Mouse (Mus musculus): ENCODE measurements around the gene Mrps35. TPM values are rescaled to one million over a fixed set of nuclear protein-coding genes. Genes with fewer than 3 reads are reported as not detected.

Mrps35 gene
- polyA plus RNA-seq, 2 experiments: 33.4 to 104 TPM

DNA sequence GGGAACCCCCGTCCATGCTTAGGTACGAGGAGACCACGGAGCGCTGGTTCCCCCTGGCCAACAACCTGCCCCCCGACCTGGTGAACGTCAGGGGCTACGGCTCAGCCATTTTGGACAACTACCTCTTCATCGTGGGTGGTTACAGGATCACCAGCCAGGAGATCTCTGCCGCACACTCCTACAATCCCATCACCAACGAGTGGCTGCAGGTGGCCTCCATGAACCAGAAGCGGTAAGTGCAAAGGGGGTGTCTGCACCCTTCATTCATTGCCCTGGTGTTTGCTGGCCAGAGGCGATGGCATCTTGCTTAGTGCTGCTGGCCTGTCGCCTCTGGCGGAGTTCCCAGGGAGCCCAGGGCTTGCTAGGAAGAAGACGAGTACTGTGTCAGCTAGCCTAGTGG is 49.6 kb downstream of the Mrps35 start:
- WGBS: 2% methylated on average over 15 of the region's 15 CpGs
- Histone ChIP-seq H3K27ac (replicated peaks; ENCODE audit: low read depth, low read length) (no peak overlapping the region; the same call in 1 of the 2 replicates), H3K4me2 (replicated peaks; ENCODE audit: low read depth, low read length, severe bottlenecking) (peak overlapping the region; percentile 98), H3K9ac (ENCODE audit: low read depth, low read length, severe bottlenecking) (peak overlapping the region; percentile 90), H3K9me3 (ENCODE audit: control insufficient read depth, low read length) (no peaks in the 10 kb centered on the region), H3K36me3 (ENCODE audit: control insufficient read depth, insufficient read depth, low read length) (peaks cover 11% of the 10 kb centered on the region), H3K4me3 (replicated peaks; ENCODE audit: low read length) (peak overlapping the region; percentile 85), H3K27me3 (ENCODE audit: control insufficient read depth, insufficient read depth, low read length) (no peaks in the 10 kb centered on the region), H3K4me1 (ENCODE audit: control insufficient read depth, insufficient read depth, low read length) (peaks cover 15% of the 10 kb centered on the region)
- ATAC-seq (ENCODE audit: low FRiP score, low read depth): no peak
- DNase-seq (ENCODE audit: low spot score): no peak
- TF ChIP-seq POLR2A (IDR thresholded peaks at IDR 0.05; ENCODE audit: borderline replicate concordance, extremely low read depth, insufficient read depth, insufficient read length): no peak

DNA sequence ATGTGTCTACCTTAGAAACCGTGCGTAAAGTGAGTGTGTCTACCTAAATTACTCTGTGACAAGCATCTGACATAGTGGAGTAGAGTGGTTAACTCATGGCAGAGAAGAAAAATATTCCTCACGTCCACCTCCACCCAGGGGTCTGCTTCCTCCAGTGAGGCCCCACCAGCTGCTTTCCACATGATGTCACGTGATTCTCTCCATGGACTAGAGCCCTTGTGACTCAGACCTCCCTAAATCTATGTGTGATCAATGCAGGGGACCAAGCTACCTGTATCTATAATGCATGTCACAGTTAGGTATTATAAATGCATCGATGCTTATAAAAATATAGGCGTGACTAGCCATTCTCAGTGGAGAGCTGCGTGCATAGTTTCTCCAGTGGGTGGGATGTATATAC is 52.2 kb downstream of the Mrps35 start:
- Histone ChIP-seq H3K4me1 (ENCODE audit: control insufficient read depth, insufficient read depth, low read length) (peaks cover 14% of the 10 kb centered on the region), H3K27ac (replicated peaks; ENCODE audit: low read depth, low read length) (no peak overlapping the region), H3K4me3 (replicated peaks; ENCODE audit: low read length) (no peak overlapping the region), H3K9ac (ENCODE audit: low read depth, low read length, severe bottlenecking) (no peak overlapping the region), H3K9me3 (ENCODE audit: control insufficient read depth, low read length) (no peaks in the 10 kb centered on the region), H3K27me3 (ENCODE audit: control insufficient read depth, insufficient read depth, low read length) (no peaks in the 10 kb centered on the region), H3K36me3 (ENCODE audit: control insufficient read depth, insufficient read depth, low read length) (peaks cover 14% of the 10 kb centered on the region), H3K4me2 (replicated peaks; ENCODE audit: low read depth, low read length, severe bottlenecking) (no peak overlapping the region)
- TF ChIP-seq POLR2A (IDR thresholded peaks at IDR 0.05; ENCODE audit: borderline replicate concordance, extremely low read depth, insufficient read depth, insufficient read length): no peak
- WGBS: 75% methylated on average over 7 of the region's 7 CpGs
- ATAC-seq (ENCODE audit: low FRiP score, low read depth) (no peak), DNase-seq (ENCODE audit: low spot score) (no peak)

DNA sequence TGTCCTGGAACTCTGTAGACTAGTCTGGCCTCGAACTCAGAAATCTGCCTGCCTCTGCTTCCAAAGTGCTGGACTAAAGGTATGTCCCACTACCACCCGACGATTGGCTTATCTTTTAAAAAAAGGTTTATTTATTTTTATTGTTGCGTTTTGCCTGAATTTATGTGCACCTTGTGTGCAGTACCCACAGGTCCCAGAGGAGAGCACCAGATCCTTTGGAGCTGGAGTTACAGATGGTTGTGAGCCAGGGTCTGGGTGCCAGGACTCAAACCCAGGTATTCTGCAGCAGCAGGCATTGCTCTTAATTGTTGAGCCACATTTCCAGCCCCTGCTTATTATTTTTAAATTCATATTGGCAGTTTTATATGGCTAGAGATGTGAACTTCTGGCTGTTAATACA is 53.5 kb downstream of the Mrps35 start:
- no peak overlapping the region for H3K27ac ChIP-seq (replicated peaks; ENCODE audit: low read depth, low read length)
- H3K27me3 ChIP-seq (ENCODE audit: control insufficient read depth, insufficient read depth, low read length): no peaks in the 10 kb centered on the region
- peaks cover 18% of the 10 kb centered on the region for H3K36me3 ChIP-seq (ENCODE audit: control insufficient read depth, insufficient read depth, low read length)
- DNase-seq (ENCODE audit: low spot score) (no peak), ATAC-seq (ENCODE audit: low FRiP score, low read depth) (no peak)
- no peak overlapping the region for H3K4me2 ChIP-seq (replicated peaks; ENCODE audit: low read depth, low read length, severe bottlenecking)
- peaks cover 12% of the 10 kb centered on the region for H3K4me1 ChIP-seq (ENCODE audit: control insufficient read depth, insufficient read depth, low read length)
- no peak for TF ChIP-seq POLR2A (IDR thresholded peaks at IDR 0.05; ENCODE audit: borderline replicate concordance, extremely low read depth, insufficient read depth, insufficient read length)
- H3K9ac ChIP-seq (ENCODE audit: low read depth, low read length, severe bottlenecking): no peak overlapping the region
- no peak overlapping the region for H3K4me3 ChIP-seq (replicated peaks; ENCODE audit: low read length)
- WGBS: 92% methylated on average over 4 of the region's 4 CpGs
- no peaks in the 10 kb centered on the region for H3K9me3 ChIP-seq (ENCODE audit: control insufficient read depth, low read length)

DNA sequence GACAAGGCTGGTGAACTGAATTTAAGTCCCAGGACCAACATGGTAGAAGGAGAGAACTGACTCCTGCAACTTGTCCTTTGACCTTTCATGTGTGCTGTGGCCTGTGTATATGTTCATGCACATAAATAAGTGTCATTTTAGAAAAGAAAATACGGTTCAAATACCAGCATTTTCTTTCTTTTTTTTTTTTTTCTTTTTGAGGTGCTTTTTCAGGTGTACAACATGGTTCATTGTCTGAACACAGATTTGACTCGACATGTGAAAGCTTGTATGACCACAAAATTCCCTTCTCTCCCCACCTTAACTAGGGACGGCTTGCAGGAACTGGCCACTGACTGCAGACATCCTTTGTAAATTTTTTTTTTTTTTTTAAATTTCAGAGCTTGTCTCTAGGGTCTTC is 54.4 kb downstream of the Mrps35 start:
- WGBS: 63% methylated on average over 3 of the region's 3 CpGs
- Histone ChIP-seq H3K4me2 (replicated peaks; ENCODE audit: low read depth, low read length, severe bottlenecking) (no peak overlapping the region), H3K36me3 (ENCODE audit: control insufficient read depth, insufficient read depth, low read length) (peaks cover 23% of the 10 kb centered on the region), H3K4me3 (replicated peaks; ENCODE audit: low read length) (no peak overlapping the region), H3K4me1 (ENCODE audit: control insufficient read depth, insufficient read depth, low read length) (peaks cover 12% of the 10 kb centered on the region), H3K27ac (replicated peaks; ENCODE audit: low read depth, low read length) (no peak overlapping the region), H3K9ac (ENCODE audit: low read depth, low read length, severe bottlenecking) (no peak overlapping the region), H3K27me3 (ENCODE audit: control insufficient read depth, insufficient read depth, low read length) (no peaks in the 10 kb centered on the region), H3K9me3 (ENCODE audit: control insufficient read depth, low read length) (no peaks in the 10 kb centered on the region)
- ATAC-seq (ENCODE audit: low FRiP score, low read depth) (no peak), DNase-seq (ENCODE audit: low spot score) (no peak)
- TF ChIP-seq POLR2A (IDR thresholded peaks at IDR 0.05; ENCODE audit: borderline replicate concordance, extremely low read depth, insufficient read depth, insufficient read length): no peak

DNA sequence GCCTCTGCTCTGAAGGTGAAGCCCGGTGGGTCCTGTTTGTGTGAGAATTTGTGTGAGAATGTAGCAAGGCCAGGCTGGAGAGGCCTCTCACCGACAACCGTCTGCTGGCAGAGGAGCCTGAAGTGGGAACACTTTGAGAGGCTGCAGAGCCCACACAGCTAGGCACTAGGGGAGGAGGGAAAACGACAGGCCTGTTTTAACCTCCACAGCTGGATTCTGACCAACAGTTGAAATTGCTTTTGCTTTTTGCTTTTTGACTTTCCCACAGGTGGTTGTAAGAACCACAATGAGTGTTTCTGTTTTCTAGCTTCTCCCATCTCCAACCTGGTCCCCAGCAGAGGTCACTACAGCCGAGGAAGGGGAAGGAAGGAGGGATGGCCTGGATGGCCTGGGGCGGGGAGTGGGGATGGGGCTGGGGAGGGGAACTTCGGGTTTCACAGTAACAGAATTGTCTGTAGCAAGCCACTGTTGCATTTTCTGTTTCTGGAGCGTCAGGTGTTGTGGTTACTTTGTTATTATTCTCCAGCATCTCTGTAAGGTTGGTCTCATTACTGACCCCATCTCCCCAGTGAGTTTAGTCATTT is 54.9 kb downstream of the Mrps35 start:
- WGBS: 46% methylated on average over 8 of the region's 8 CpGs
- Histone ChIP-seq H3K4me1 (ENCODE audit: control insufficient read depth, insufficient read depth, low read length) (peaks cover 10% of the 10 kb centered on the region), H3K4me3 (replicated peaks; ENCODE audit: low read length) (no peak overlapping the region), H3K4me2 (replicated peaks; ENCODE audit: low read depth, low read length, severe bottlenecking) (no peak overlapping the region), H3K9me3 (ENCODE audit: control insufficient read depth, low read length) (no peaks in the 10 kb centered on the region), H3K36me3 (ENCODE audit: control insufficient read depth, insufficient read depth, low read length) (peaks cover 25% of the 10 kb centered on the region), H3K27ac (replicated peaks; ENCODE audit: low read depth, low read length) (no peak overlapping the region), H3K27me3 (ENCODE audit: control insufficient read depth, insufficient read depth, low read length) (no peaks in the 10 kb centered on the region), H3K9ac (ENCODE audit: low read depth, low read length, severe bottlenecking) (no peak overlapping the region)
- no peak for TF ChIP-seq POLR2A (IDR thresholded peaks at IDR 0.05; ENCODE audit: borderline replicate concordance, extremely low read depth, insufficient read depth, insufficient read length)
- DNase-seq (ENCODE audit: low spot score) (no peak), ATAC-seq (ENCODE audit: low FRiP score, low read depth) (no peak)

All from limb, embryonic 14.5 days (tissue).